Mouse (Mus musculus): ENCODE results near the gene Slc16a12.

GRCm38 (mm10) chr19:34684857-34685256 lies 62.2 kb downstream of the Slc16a12 start:
- TF ChIP-seq GATA1 (IDR thresholded peaks at IDR 0.05; ENCODE audit: borderline replicate concordance, low read length) = no peak
- no peak for TF ChIP-seq FLI1 (IDR thresholded peaks at IDR 0.05; ENCODE audit: low read length)

Data from megakaryocyte, embryonic 14.5 days (primary cell).